Mouse (Mus musculus) retina, postnatal 1 day (tissue): ENCODE data around the gene Gm826.

Experiments
- DNase-seq: peaks from one replicate; pipeline ENCODE4 v3.0.0-alpha.2; 2012

The Gm826 gene

DNA sequence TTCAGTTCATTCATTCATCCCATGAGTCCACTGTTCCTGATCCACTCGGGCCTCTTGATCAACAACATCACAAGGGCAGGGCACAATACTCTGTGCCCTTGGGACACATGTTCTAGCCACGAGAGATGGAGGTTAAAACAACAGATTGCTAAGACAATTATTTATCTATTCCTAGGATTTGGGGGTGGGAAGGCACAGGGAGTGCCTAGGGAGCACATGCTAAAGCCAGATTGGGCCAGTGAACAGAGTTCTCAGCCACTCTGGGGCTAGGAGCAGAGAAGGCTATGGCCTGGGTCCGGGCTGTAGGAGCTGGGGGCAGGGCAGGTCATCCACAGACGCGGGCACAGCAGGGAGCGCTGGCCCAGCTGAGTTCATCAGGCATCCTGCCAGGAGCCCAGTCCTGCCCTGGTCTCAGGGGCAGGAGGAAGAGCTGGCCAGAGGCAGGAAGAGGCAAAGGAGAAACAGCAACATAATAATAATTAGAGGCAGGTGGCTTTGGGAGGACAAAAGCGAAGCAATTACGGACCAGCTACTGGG is 17.1 kb upstream of the Gm826 start:
- DNase-seq = peak; percentile 65

DNA sequence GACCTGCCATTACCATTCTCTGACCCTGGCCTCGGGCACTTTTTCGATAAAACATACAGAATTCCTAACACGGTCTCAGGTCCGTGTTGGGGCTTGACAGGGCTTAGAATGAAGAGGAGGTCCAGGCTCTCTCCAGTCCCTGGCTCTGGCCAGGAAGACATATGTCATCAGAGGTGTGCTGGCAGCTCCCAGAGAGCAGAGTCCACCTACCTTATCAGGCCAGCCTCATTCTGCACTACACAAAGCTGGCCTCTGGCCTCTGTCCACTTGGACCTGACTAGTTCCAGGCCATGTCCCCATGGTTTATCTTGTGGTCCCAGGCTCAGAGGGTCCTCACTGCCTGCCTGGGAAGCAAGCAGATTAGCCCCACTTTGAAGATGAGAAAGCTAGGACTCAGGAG is 15.6 kb upstream of the Gm826 start:
- DNase-seq = no peak

DNA sequence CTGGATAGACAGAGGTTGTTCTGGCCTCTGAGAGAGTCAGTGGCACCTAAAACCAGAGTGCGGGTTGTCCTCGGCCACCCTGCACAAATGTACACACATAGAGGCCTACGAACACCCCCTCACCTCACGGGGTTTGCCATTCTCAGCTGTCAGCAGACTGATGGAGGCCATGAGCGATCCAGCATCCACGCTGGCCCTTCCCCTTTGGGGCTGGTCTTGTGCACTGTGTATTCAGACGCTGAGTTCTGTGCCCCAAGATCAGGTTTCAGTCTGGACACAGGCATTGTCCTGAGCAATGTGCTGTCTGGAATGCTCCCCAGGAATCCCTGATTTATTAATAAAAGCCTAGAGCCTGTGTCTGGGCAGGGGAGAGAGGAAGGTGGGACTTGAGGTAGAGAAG is 14.8 kb upstream of the Gm826 start:
- no peak for DNase-seq

DNA sequence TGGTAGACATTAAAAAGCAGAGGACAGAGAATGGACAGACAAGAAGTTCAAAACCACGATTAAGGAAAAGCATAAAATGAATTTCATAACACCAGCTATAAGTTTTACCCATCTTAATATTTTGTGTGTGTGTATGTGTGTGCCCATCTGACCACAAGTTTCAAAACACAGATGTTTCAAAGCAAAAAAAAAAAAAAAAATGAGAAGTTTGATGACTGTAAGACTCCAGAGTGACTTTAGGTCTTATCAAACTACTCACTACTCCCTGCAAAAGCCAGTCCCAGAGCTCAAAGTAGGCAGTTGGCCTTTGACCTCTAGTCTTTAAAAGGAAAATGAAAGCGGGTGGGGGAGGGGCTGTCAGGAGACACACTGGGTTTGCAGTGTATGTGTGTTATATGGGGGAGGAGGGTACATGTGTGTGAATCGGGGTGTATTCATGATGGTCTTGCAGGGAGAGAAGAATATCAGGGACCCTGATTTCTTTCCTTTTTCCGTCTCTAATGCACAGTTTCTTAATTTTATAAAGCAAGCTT is 14.2 kb upstream of the Gm826 start:
- no peak for DNase-seq

DNA sequence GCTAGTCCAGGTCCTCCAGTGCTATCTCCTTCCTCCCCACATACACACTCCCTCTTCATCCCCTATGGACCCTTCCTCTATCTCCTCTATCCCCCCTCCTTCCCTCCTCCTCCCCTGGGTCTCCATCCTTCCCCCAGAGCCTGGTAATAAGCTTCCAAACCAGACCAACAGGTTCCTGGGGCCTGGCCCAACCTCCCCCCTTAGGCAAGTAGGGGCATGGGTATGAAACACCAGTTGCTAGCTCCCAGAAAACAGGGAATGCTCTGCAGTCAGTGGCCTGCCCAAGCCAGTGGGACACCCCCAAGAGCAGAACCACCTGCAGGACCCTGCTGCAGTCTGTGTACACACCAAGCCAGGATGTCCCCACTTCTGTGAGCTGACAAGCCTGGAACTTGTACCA is 11.7 kb upstream of the Gm826 start:
- no peak for DNase-seq

DNA sequence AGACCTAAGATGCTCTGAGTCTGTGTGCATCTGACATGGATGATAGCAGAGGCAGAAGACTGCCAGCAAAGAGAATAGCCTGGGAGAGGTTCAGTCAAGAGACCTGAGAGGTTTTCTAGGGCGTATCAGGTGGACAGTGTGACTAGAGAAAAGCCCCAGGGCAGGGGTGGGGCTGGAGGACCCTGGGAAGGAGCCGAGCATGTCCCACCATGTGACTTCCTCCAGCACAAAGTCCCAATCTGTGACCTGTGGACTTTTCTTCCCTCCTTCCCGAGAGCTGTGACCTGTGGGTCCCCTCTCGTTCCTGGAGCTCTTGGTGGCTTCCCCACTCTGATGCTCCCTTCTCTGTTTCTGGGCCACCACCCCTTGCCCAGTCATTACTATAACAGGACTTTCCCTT is 6.2 kb upstream of the Gm826 start:
- no peak for DNase-seq

DNA sequence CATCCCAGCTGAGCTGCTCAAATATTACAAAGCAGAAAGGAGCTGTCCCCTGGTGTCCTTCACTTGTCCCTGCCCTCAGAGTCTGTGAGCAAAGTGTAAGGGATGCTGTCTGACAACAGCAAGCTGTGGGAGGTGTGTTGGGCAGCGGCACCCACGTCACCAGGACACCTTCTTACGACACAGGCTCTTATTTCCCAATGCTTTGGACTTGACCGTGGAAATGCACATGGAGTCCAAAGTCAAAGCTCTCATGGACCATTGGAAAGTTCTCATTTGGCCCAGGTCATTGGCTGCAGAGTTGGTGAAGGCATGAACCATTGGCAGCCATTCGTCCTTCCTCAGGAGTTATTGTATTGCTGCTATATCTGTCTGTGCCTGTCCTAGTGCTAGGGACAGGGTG is 5.6 kb upstream of the Gm826 start:
- DNase-seq = no peak

DNA sequence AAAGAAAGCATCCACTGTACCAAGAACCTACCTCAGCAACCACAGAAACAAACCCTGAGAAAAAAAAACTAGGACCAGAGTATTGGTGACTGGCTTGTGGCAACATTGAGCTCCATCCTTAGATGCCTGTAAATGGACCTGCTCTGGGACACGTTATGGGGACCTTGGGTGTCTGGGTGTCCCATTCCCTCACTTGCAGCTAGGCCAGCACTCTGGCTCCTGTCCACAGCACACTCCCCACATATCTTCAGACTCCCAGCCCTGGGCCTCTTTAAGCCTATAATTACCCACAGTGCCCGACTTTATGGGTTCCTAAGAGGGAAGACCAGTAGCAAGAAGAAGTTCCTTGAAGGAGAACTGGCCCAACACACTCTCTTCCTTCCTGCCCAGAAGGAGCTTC is 2.1 kb upstream of the Gm826 start:
- no peak for DNase-seq

DNA sequence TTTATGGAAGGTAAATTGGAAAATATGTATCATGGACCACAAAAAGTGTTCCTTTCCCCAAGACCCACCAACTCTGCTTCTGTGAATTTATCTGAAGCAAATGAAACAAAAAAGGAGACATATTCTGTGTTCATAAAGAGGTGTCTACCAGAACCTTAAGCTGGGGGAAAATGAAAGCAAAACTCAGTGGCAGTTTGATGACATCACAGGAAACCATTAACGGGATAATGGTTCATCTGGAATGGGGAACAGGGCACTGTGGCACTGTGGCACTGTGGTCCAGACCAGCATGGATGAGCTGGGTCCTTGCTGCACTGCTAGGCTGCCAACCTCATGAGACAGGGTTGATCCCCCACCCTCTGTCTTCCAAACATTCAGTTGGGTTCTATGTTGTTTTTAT is 1.1 kb upstream of the Gm826 start:
- no peak for DNase-seq

DNA sequence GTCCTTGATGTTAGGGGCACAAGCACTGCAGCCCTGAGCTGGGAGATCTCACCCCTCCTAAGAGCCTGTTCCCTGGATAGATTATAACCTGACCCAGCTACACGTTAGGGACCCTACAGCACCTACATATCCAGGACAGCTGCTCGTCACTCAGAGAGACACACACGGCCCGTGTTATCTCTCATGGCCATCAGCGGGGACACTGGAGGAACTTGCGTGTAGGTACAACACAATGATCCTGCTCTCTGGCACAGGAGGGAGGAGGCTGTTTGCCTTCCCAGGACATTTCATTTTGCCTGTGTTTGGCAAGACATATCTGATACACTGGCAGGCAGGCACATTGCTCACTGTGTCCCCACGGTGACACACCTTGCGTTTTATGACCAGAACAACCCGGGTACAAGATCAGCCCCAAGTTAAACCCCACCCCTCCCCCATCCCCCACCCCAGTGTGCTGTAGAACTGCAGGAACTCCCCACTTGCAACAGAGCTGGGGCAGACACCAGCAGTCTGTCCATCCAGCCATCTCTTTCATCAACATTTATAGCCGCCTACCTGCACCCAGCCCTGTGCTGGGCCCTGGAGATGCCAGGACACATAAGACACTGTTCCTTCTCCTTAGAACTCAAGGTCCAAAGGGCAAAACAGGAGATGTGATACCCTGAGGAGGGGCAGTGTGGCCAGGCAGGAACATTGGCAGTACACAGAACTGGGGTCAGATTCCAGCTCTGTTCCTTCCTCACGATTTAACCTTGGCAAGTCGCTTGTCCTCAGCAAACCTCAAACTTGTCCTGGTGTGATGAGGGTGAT is 1.2 kb downstream of the Gm826 start:
- no peak for DNase-seq

DNA sequence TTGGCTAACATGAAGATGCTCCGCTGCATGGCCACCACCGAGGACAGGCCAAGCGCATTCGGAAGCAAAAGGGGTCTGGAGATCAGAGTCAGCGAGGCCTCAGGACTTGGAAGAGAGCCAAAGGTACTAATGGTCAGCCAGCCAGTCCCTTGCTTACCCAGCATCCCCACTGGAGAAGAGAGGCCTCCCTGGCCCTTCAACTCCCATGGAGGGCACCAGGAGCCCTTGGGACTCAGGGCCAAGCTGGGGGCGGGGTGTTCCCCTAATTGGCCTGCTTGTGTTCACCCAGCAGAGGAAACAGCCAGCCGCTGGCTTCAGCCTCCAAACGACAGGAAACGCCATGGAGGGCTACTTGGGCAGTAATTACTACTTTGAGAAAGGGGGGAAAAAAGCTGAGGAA is 5.1 kb downstream of the Gm826 start:
- peak; percentile 76 for DNase-seq

DNA sequence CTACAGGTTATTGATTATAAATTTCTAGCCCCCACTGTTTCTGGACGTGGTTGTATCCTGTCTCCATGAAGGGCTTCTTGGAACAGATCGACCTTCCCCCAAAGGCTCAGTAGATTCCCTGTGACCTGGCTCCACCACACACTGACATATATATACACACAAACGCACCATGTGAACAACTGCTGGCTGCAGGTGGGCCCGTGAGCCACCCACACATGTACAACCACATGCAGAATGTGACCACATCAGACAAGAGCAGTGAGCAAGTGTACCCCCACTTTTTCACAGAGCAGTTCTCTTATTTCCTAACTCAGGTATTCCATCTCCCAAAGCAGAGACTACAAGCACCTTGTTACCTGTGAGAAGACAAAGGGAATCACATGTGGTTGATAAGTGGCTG is 6.2 kb downstream of the Gm826 start:
- no peak for DNase-seq

DNA sequence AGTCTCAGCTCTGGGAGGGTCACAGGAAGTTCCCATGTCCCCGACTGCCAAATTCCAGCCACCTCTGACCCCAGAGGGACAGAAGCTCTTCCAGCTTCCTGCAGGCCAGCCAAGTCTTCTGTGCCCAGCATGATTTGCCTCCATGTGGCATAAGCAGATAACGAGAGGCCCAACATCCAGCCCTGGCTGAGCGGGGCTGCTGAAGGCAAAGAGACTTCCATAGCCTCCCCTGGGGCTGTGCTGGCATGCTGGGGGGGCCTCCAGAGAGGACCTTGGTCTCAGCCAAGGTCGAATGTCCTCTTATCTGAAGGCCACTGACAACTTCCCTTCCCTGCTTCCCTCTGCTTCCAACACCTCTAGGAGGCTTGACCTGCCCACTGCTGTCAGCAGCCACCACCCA is 6.8 kb downstream of the Gm826 start:
- no peak for DNase-seq

DNA sequence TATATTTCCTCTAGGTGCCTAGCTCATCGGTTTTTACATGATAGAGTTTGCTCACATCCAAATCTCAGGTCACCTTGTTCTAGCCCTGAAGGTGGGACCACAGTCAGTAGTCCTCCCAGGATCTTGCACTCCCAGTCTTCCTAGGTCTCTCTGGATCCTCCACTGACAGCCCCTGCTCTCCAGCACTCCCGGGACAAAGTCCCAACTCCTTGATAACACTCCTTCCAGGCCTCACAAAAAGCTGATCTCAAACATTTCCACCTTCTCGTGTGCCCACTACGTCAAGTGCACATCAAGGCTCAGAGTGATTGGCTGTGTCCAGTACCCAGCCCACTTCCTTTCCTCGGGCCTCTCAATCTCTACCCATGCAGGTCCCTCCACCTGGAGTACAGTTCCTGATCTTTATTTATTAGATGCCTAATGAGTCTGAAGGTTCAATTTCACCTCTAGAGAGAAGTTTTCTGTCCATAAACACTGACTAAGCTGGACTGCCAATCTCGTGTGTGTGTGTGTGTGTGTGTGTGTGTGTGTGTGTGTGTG is 8.8 kb downstream of the Gm826 start:
- no peak for DNase-seq

DNA sequence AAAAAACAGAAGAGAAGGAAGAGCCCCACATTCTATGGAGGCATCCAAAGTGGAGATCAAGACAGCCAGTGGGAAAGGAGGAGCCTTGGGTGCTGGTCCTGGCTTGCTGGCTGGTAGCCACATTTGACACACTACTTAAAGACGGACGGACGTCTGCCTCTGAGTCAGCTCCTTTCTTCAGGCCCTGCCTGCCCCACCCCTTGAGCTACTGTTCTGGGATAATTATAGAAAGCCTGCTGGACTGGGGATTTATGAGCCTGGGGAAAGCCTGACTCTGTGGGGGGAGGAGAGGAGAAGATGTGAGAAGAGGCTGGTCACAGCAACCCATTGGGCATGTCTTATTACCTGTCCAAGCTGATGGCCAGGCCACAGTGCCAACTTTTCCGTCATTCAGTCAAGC is 12.1 kb downstream of the Gm826 start:
- peak; percentile 7 for DNase-seq

DNA sequence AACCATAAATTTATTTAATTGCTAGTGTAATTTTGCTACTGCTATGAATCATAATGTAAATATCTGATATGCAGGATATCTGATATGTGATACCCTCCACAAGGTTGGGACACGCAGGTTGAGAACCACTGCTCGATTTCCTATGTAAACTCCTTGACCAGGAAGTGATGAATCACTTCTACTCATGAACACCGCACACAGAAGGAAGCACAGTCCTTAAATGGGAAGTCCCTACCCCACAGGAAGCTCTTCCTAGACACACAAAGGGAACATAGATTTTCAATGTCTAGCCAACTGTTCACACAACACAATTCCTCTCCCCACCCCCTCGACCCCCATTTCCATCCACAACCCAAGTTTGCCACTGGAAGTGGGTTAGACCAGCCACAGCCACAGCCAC is 15.7 kb downstream of the Gm826 start:
- DNase-seq = no peak

DNA sequence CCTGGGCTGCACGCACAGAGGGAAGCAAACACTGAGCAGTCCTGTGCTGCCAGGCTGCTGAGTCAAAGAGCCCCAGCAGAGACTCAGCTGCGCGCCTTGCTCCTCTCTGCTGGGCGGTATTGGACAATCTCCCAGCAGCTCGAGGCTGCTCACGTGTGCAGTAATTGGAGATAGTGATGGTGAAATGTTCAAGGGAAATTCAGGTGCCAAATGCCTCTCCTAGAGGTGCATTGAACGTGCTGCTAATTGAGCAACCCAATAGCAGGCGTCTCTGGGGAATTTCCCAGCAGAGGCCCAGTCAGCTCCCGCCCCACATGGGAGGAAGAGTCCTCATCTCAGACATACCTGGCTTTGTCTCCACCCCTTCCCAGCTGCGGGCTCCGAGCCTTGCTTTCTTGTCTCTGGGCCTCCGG is 20.4 kb downstream of the Gm826 start:
- DNase-seq = peak; percentile 15

DNA sequence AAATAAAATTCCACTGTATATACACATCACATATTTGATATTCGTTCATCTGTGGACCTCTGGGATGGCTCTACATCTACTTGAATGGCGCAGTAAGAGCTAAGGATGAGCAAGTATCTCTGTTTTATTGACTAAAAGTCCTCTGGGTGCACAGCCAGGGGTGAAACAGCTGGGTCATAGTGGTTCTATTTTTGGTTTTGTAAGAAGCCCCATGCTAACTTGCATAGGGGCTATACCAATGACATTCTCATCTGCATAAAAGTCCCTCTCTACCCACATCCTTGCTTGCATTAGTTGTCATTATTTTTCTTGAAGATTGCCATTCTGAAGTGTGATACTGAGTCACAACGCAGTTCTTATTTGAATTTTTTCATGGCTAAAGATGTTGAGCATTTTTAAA is 28.9 kb downstream of the Gm826 start:
- DNase-seq = no peak

DNA sequence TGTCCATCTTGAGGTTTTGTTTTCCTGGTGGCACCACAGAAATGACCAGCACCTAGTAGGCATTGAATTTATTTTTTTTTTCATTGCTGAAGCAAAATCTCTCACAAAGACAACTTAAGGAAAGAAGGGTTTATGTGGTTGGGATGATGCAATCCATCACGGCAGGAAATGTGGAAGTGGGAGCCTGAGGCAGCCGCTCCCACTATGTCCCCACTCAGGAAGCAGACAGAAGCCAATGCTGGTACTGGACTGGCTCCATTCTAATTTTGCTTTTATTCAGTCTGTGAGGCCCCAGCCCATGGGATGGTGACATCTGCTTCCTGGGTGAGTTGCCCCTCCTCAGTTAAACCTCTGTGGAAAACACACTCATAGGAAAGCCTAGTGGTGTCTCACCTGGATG is 30.0 kb downstream of the Gm826 start:
- no peak for DNase-seq

DNA sequence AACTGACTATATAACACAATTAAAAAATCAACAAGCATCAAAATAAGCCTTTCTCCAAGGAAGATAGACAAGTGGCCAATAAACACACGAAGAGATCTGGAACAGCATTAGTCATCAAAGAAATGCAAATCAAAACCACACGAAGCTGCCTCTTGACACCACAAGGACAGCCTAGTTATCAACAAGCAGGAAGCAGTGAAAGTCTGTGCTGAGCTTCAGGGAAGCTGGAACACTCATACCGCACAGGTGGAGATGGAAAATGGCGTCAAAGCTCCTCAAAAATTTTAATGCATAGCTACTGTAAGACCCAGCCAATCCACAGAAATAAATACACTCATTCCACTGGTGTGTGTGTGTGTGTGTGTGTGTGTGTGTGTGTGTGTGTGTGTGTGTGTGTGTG is 31.9 kb downstream of the Gm826 start:
- DNase-seq = no peak

DNA sequence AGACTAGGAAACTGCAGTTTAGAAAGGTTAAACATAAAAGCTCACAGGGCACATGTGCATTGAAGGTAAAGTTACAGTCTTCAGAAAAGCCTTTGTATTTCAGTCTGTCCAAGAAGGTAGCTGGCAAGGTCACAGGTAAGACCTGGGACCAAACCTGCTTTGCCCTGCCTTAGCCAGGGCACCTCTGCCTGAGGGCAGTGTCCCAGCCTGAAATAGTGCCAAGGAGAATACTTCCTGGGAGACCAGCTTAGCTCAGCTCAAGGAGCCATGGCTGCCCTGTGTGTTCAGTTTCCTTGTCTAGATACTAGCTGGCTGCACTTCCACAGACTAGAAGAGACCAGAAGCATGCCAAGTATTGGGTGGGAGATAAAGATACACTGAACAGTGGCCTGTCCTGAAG is 35.4 kb downstream of the Gm826 start:
- DNase-seq = no peak

DNA sequence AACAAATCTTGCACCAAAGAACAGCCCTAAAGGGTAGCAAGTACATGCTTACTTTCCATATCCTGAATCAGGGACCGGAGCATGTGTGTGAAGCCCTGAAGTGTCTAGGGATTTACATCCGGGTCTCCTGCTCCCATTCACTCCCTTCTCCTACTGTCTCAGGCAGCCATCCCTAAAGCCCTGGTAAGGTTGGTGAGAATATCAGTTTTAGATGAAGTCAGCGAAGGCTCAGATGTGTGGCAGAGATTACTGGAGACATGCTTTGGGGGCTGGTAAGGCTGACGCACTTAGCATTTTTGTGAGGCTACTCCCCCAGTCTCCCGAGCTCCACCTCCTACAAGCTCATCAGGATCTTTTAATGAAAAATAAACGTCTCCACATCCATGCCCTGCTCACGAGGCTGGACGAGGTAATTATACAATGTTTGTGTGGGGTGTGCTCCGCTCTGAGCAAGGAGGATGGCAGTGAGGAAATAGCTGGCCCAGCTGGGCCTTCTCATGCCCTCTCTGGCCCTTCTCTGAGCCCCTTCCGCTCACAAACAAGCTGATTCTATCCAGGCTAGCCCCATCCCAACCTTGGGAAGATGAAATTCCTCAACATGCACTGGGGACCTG is 45.3 kb downstream of the Gm826 start:
- DNase-seq = no peak

DNA sequence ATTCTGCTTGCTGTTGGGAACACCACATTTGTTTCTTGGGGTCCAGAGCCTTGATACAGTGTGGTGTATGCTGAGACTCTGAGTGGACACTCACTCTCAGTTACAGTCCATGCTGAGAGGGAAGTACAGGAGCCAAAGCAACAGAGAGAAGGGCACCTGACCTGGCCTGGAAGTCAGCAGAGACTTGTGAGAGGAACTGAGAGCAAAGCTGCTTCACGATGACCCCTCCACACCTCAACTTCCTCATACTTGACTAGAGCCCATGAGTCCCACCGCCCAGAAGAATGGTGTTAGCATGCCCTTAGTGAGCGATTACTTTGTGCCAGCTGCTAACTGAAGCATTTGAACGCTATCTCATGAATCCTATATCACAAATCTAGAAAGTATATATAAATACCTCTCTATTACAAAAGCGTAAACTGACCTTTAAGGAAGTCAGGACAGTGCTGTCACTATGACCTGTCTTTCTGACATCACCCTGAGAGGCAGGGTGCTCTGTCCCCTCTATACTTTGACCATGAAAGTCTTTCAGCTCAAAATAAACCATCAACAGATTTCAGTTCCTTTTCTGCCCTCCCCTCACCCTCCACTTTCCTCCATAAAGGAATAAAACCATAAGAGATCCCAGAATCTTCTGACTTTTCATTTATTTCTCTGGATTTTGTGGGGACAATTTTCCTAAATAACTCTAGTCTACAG is 57.9 kb downstream of the Gm826 start:
- DNase-seq = no peak
